Comparison of ENCODE assay signal across 8 mouse cellular contexts in genomic region chr5:136961334-136961982, GRCm38 (mm10). TPM values are rescaled to one million over a fixed set of nuclear protein-coding genes. Genes with fewer than 3 reads are reported as not detected.
DNase-seq lines count a peak whose midpoint lies in the region; ATAC-seq and TF ChIP-seq lines count a peak whose summit lies in the region.

No protein-coding gene starts in this region.

- H3K27me3 ChIP-seq in hindbrain, embryonic 13.5 days: no peaks in the 10 kb centered on the region

- H3K4me1 ChIP-seq in cortical plate, adult 2 months (ENCODE audit: control insufficient read depth, insufficient read depth, low read length): peaks cover 4% of the 10 kb centered on the region
- peaks cover 35% of the 10 kb centered on the region for H3K4me1 ChIP-seq in hindbrain, embryonic 13.5 days (replicated peaks)

- no peaks in the 10 kb centered on the region for H3K9me3 ChIP-seq in hindbrain, embryonic 13.5 days

- H3K79me2 ChIP-seq in macrophage (ENCODE audit: inconsistent target): peaks cover 43% of the 10 kb centered on the region

- peaks cover 50% of the 10 kb centered on the region for H3K36me3 ChIP-seq in hindbrain, embryonic 13.5 days
- H3K36me3 ChIP-seq in macrophage (ENCODE audit: inconsistent target): peaks cover 33% of the 10 kb centered on the region; the same call in 1 of the 2 replicates

- peak; percentile 26 to 37 for DNase-seq in left cerebral cortex, postnatal 25 days (ENCODE audit: low spot score in 2 of 2)
- no peak for DNase-seq in left cerebral cortex, adult 9 months (ENCODE audit: low spot score in 2 of 2)
- DNase-seq in retina, postnatal 1 day: no peak
- no peak for DNase-seq in frontal cortex, postnatal 25 days (ENCODE audit: low spot score in 2 of 2)
- no peak for DNase-seq in adipocyte (ENCODE audit: low spot score)

- peak overlapping the region; percentile 82 for H3K4me2 ChIP-seq in hindbrain, embryonic 13.5 days

- intact Hi-C loops in left cerebral cortex, postnatal 25 days (cut with DNase I): no loop called here

- peak; percentile 15; the same call in 1 of the 2 replicates for ATAC-seq in hindbrain, embryonic 13.5 days (ENCODE audit: low FRiP score)

- H3K9ac ChIP-seq in hindbrain, embryonic 13.5 days: peak overlapping the region; percentile 86

- no peak for TF ChIP-seq CTCF in cortical plate, adult 2 months (IDR thresholded peaks at IDR 0.05; ENCODE audit: extremely low read depth, insufficient read depth, low read length)

- H3K27ac ChIP-seq in cortical plate, adult 2 months (ENCODE audit: insufficient read depth, low read length): peak overlapping the region; percentile 87; the same call in 1 of the 2 replicates
- peak overlapping the region; percentile 93 for H3K27ac ChIP-seq in hindbrain, embryonic 13.5 days
- H3K27ac ChIP-seq in macrophage: peak overlapping the region; percentile 80

- H3K4me3 ChIP-seq in cortical plate, adult 2 months (ENCODE audit: insufficient read depth, low read length): peak overlapping the region; percentile 63; the same call in 1 of the 2 replicates
- peak overlapping the region; percentile 68 for H3K4me3 ChIP-seq in hindbrain, embryonic 13.5 days
- H3K4me3 ChIP-seq in macrophage (ENCODE audit: inconsistent target): peak overlapping the region; percentile 89

- WGBS in hindbrain, embryonic 13.5 days: 19% methylated on average over 5 of the region's 5 CpGs
- 40% methylated on average over 5 of the region's 5 CpGs for WGBS in macrophage (ENCODE audit: missing documents)

- no peak for TF ChIP-seq POLR2A in cortical plate, adult 2 months (IDR thresholded peaks at IDR 0.05; ENCODE audit: extremely low read depth, insufficient read depth, low read length)

RNA-seq across cellular contexts. Expression of gene Cldn15, which starts 5.0 kb away (rescaled TPM):
- not detected for total RNA-seq in left cerebral cortex, postnatal 25 days (2021)
- 0.21 and 0.33 TPM in 2 replicates for polyA plus RNA-seq in cortical plate, adult 2 months (2012; rRNA removed)
- 0.21 and 0.35 TPM in 2 replicates for polyA plus RNA-seq in hindbrain, embryonic 13.5 days (2015; fragmentation: Nextera tagmentation; extraction: Ambion mirVana)
- under 1 TPM in 6 of 26 experiments, not detected in 20; 0.36 to 0.71 (median 0.45) TPM for total RNA-seq in macrophage (2018; cell fraction: chromatin; rRNA removed)
- total RNA-seq in macrophage (2018; cell fraction: cytosol; rRNA removed): under 1 TPM in 4 of 26 experiments, not detected in 22; 0.10 to 0.43 (median 0.19) TPM
- total RNA-seq in macrophage (2018; cell fraction: nucleus; rRNA removed): under 1 TPM in 7 of 26 experiments, not detected in 19; 0.23 to 0.92 (median 0.34) TPM
- not detected in 3 replicates for polyA plus RNA-seq in macrophage (2018)

RNA-seq across cellular contexts. Expression of gene Fis1, which starts 8.4 kb away (rescaled TPM):
- total RNA-seq in left cerebral cortex, postnatal 25 days (2021): 100 to 1,000 TPM; 263 to 271 TPM
- polyA plus RNA-seq in cortical plate, adult 2 months (2012; rRNA removed): 416 and 433 TPM in 2 replicates
- polyA plus RNA-seq in hindbrain, embryonic 13.5 days (2015; fragmentation: Nextera tagmentation; extraction: Ambion mirVana): 398 and 404 TPM in 2 replicates
- 10 to 100 TPM; 18.4 to 54.2 (median 37.2) TPM for total RNA-seq in macrophage (2018; cell fraction: chromatin; rRNA removed)
- 100 to 1,000 TPM; 161 to 234 (median 205) TPM for total RNA-seq in macrophage (2018; cell fraction: cytosol; rRNA removed)
- total RNA-seq in macrophage (2018; cell fraction: nucleus; rRNA removed): 10 to 100 TPM; 35.0 to 87.4 (median 55.9) TPM
- polyA plus RNA-seq in macrophage (2018): 118 to 217 TPM (median 182 TPM) in 3 replicates

RNA-seq across cellular contexts. Expression of gene Plod3, which starts 25.4 kb away (rescaled TPM):
- total RNA-seq in left cerebral cortex, postnatal 25 days (2021): 10 to 100 TPM; 33.7 to 38.5 TPM
- 34.5 and 36.6 TPM in 2 replicates for polyA plus RNA-seq in cortical plate, adult 2 months (2012; rRNA removed)
- polyA plus RNA-seq in hindbrain, embryonic 13.5 days (2015; fragmentation: Nextera tagmentation; extraction: Ambion mirVana): 34.0 and 38.1 TPM in 2 replicates
- total RNA-seq in macrophage (2018; cell fraction: chromatin; rRNA removed): 100 to 1,000 TPM in 1 of 26 experiments, 10 to 100 TPM in 24, 1 to 10 TPM in 1; 9.8 to 313 (median 46.6) TPM
- total RNA-seq in macrophage (2018; cell fraction: cytosol; rRNA removed): 100 to 1,000 TPM in 10 of 26 experiments, 10 to 100 TPM in 16; 58.5 to 132 (median 91.2) TPM
- total RNA-seq in macrophage (2018; cell fraction: nucleus; rRNA removed): 100 to 1,000 TPM in 21 of 26 experiments, 10 to 100 TPM in 5; 87.2 to 252 (median 145) TPM
- 93.2 to 105 TPM (median 102 TPM) in 3 replicates for polyA plus RNA-seq in macrophage (2018)

RNA-seq across cellular contexts. Expression of gene Znhit1, which starts 26.4 kb away (rescaled TPM):
- total RNA-seq in left cerebral cortex, postnatal 25 days (2021): 10 to 100 TPM; 86.2 to 88.5 TPM
- polyA plus RNA-seq in cortical plate, adult 2 months (2012; rRNA removed): 94.7 and 96.2 TPM in 2 replicates
- polyA plus RNA-seq in hindbrain, embryonic 13.5 days (2015; fragmentation: Nextera tagmentation; extraction: Ambion mirVana): 107 and 109 TPM in 2 replicates
- total RNA-seq in macrophage (2018; cell fraction: chromatin; rRNA removed): 10 to 100 TPM; 10.8 to 78.1 (median 37.5) TPM
- total RNA-seq in macrophage (2018; cell fraction: cytosol; rRNA removed): 100 to 1,000 TPM in 20 of 26 experiments, 10 to 100 TPM in 6; 78.0 to 175 (median 127) TPM
- 10 to 100 TPM; 30.0 to 92.4 (median 59.2) TPM for total RNA-seq in macrophage (2018; cell fraction: nucleus; rRNA removed)
- 81.1 to 121 TPM (median 96.1 TPM) in 3 replicates for polyA plus RNA-seq in macrophage (2018)

RNA-seq across cellular contexts. Expression of gene Ift22, which starts 53.5 kb away (rescaled TPM):
- total RNA-seq in left cerebral cortex, postnatal 25 days (2021): 100 to 1,000 TPM in 1 of 2 experiments, 10 to 100 TPM in 1; 95.3 to 108 TPM
- 79.9 and 82.6 TPM in 2 replicates for polyA plus RNA-seq in cortical plate, adult 2 months (2012; rRNA removed)
- 118 and 125 TPM in 2 replicates for polyA plus RNA-seq in hindbrain, embryonic 13.5 days (2015; fragmentation: Nextera tagmentation; extraction: Ambion mirVana)
- 10 to 100 TPM in 22 of 26 experiments, 1 to 10 TPM in 4; 4.6 to 71.3 (median 30.8) TPM for total RNA-seq in macrophage (2018; cell fraction: chromatin; rRNA removed)
- total RNA-seq in macrophage (2018; cell fraction: cytosol; rRNA removed): 10 to 100 TPM; 14.9 to 60.6 (median 30.4) TPM
- total RNA-seq in macrophage (2018; cell fraction: nucleus; rRNA removed): 10 to 100 TPM in 23 of 26 experiments, 1 to 10 TPM in 3; 4.8 to 55.6 (median 24.6) TPM
- polyA plus RNA-seq in macrophage (2018): 17.1 to 26.4 TPM (median 22.7 TPM) in 3 replicates

Comparison
In these comparisons a context has a peak if more than half of its experiments do, and no peak if none do; other contexts are left out.
1. DNase-seq: peak in left cerebral cortex, postnatal 25 days (2 of 2); none in left cerebral cortex, adult 9 months (0 of 2), retina, postnatal 1 day (single experiment), frontal cortex, postnatal 25 days (0 of 2) and adipocyte (single experiment).
2. Peak in every context shown above with its lines, with median percentiles within 50 percentile points of each other: H3K27ac ChIP-seq and H3K4me3 ChIP-seq.